Mouse (Mus musculus): ENCODE results near the gene Olfr640. TPM values are rescaled to one million over a fixed set of nuclear protein-coding genes. Genes with fewer than 3 reads are reported as not detected.

The Olfr640 gene
- total and polyA plus RNA-seq, 2 experiments from 2014 or later: not detected

DNA sequence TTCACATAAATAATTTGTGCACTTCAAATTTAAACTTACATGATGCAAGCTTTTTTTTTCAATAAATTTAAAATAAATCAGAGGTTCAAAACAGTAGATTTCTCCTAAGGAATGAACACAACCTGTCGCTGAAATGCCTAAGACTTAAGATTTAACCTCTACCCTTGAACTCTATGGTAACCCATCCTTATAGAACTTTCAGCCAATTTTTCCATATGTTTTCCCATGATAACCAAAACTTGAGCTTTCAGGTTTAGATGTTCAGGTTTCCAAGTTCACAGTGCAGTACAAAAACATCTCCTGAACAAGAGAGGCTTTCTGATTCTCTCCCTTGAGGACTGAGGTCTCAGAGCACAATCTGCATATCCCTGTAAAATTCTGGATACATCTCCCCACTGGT lies 54.5 kb downstream of the Olfr640 start, which contains the start of gene Olfr635:
TSS of gene Olfr635 (plus strand) at position 301 of the 400 bp plus-strand sequence.
- Histone ChIP-seq H3K36me3 (ENCODE audit: insufficient read depth, low read length) (no peaks in the 10 kb centered on the region), H3K27me3 (ENCODE audit: insufficient read depth, low read length) (no peaks in the 10 kb centered on the region), H3K27ac (no peak within 1 kb of the TSS), H3K4me2 (ENCODE audit: low read depth, low read length) (no peak within 1 kb of the TSS), H3K9me3 (ENCODE audit: low read length) (no peaks in the 10 kb centered on the region), H3K9ac (replicated peaks; ENCODE audit: low read length) (no peak within 1 kb of the TSS), H3K4me1 (ENCODE audit: insufficient read depth, low read length) (no peaks in the 10 kb centered on the region), H3K4me3 (ENCODE audit: low read length) (no peak within 1 kb of the TSS)
- no peak for TF ChIP-seq CTCF (IDR thresholded peaks at IDR 0.05; ENCODE audit: low read depth)
- DNase-seq (ENCODE audit: low spot score): no peak
- ATAC-seq: no peak
- WGBS: 76% methylated on average over 1 of the region's 1 CpGs

Other genes starting within 250 kb of the Olfr640 start
Only the 30 nearest of the 31 such genes appear.
- not detected in 2 replicates for gene Olfr67, start 233.8 kb downstream of the Olfr640 start, total RNA-seq (2014; rRNA removed)
- not detected in 2 replicates for gene Olfr67, start 233.8 kb downstream of the Olfr640 start, polyA plus RNA-seq (2015; fragmentation: Nextera tagmentation; extraction: Ambion mirVana)
- 146 and 311 TPM in 2 replicates for gene Hbb-bt, start 211.6 kb downstream of the Olfr640 start, total RNA-seq (2014; rRNA removed)
- gene Hbb-bt, start 211.6 kb downstream of the Olfr640 start, polyA plus RNA-seq (2015; fragmentation: Nextera tagmentation; extraction: Ambion mirVana): 213 and 218 TPM in 2 replicates
- 1,334 and 1,616 TPM in 2 replicates for gene Hbb-bs, start 197.5 kb downstream of the Olfr640 start, total RNA-seq (2014; rRNA removed)
- gene Hbb-bs, start 197.5 kb downstream of the Olfr640 start, polyA plus RNA-seq (2015; fragmentation: Nextera tagmentation; extraction: Ambion mirVana): 849 and 1,064 TPM in 2 replicates
- not detected in 2 replicates for gene Hbb-bh2, start 185.1 kb downstream of the Olfr640 start, total RNA-seq (2014; rRNA removed)
- not detected in 2 replicates for gene Hbb-bh2, start 185.1 kb downstream of the Olfr640 start, polyA plus RNA-seq (2015; fragmentation: Nextera tagmentation; extraction: Ambion mirVana)
- gene Hbb-bh1, start 182.4 kb downstream of the Olfr640 start, total RNA-seq (2014; rRNA removed): not detected in 2 replicates
- gene Hbb-bh1, start 182.4 kb downstream of the Olfr640 start, polyA plus RNA-seq (2015; fragmentation: Nextera tagmentation; extraction: Ambion mirVana): not detected in 2 replicates
- gene Hbb-y, start 172.4 kb downstream of the Olfr640 start, total RNA-seq (2014; rRNA removed): not detected in 2 replicates
- gene Hbb-y, start 172.4 kb downstream of the Olfr640 start, polyA plus RNA-seq (2015; fragmentation: Nextera tagmentation; extraction: Ambion mirVana): 0.30 and 1.1 TPM in 2 replicates
- gene Olfr66, start 139.3 kb downstream of the Olfr640 start, total RNA-seq (2014; rRNA removed): not detected in 2 replicates
- gene Olfr66, start 139.3 kb downstream of the Olfr640 start, polyA plus RNA-seq (2015; fragmentation: Nextera tagmentation; extraction: Ambion mirVana): not detected in 2 replicates
- not detected in 2 replicates for gene Olfr64, start 131.1 kb downstream of the Olfr640 start, total RNA-seq (2014; rRNA removed)
- not detected in 2 replicates for gene Olfr64, start 131.1 kb downstream of the Olfr640 start, polyA plus RNA-seq (2015; fragmentation: Nextera tagmentation; extraction: Ambion mirVana)
- not detected in 2 replicates for gene Olfr65, start 122.1 kb downstream of the Olfr640 start, total RNA-seq (2014; rRNA removed)
- not detected in 2 replicates for gene Olfr65, start 122.1 kb downstream of the Olfr640 start, polyA plus RNA-seq (2015; fragmentation: Nextera tagmentation; extraction: Ambion mirVana)
- gene Olfr631, start 96.7 kb downstream of the Olfr640 start, total RNA-seq (2014; rRNA removed): not detected in 2 replicates
- not detected in 2 replicates for gene Olfr631, start 96.7 kb downstream of the Olfr640 start, polyA plus RNA-seq (2015; fragmentation: Nextera tagmentation; extraction: Ambion mirVana)
- not detected in 2 replicates for gene Olfr632, start 91.2 kb downstream of the Olfr640 start, total RNA-seq (2014; rRNA removed)
- not detected in 2 replicates for gene Olfr632, start 91.2 kb downstream of the Olfr640 start, polyA plus RNA-seq (2015; fragmentation: Nextera tagmentation; extraction: Ambion mirVana)
- not detected in 2 replicates for gene Olfr633, start 81.1 kb downstream of the Olfr640 start, total RNA-seq (2014; rRNA removed)
- not detected in 2 replicates for gene Olfr633, start 81.1 kb downstream of the Olfr640 start, polyA plus RNA-seq (2015; fragmentation: Nextera tagmentation; extraction: Ambion mirVana)
- gene Olfr635, start 54.4 kb downstream of the Olfr640 start, total RNA-seq (2014; rRNA removed): not detected in 2 replicates
- not detected in 2 replicates for gene Olfr635, start 54.4 kb downstream of the Olfr640 start, polyA plus RNA-seq (2015; fragmentation: Nextera tagmentation; extraction: Ambion mirVana)
- gene Olfr638, start 26.8 kb downstream of the Olfr640 start, total RNA-seq (2014; rRNA removed): not detected in 2 replicates
- not detected in 2 replicates for gene Olfr638, start 26.8 kb downstream of the Olfr640 start, polyA plus RNA-seq (2015; fragmentation: Nextera tagmentation; extraction: Ambion mirVana)
- not detected in 2 replicates for gene Olfr639, start 8.3 kb downstream of the Olfr640 start, total RNA-seq (2014; rRNA removed)
- 0.03 TPM in 1 of 2 replicates, not detected in the other for gene Olfr639, start 8.3 kb downstream of the Olfr640 start, polyA plus RNA-seq (2015; fragmentation: Nextera tagmentation; extraction: Ambion mirVana)
- not detected in 2 replicates for gene Olfr641, start 9.9 kb upstream of the Olfr640 start, total RNA-seq (2014; rRNA removed)
- not detected in 2 replicates for gene Olfr641, start 9.9 kb upstream of the Olfr640 start, polyA plus RNA-seq (2015; fragmentation: Nextera tagmentation; extraction: Ambion mirVana)
- not detected in 2 replicates for gene Olfr642, start 27.1 kb upstream of the Olfr640 start, total RNA-seq (2014; rRNA removed)
- not detected in 2 replicates for gene Olfr642, start 27.1 kb upstream of the Olfr640 start, polyA plus RNA-seq (2015; fragmentation: Nextera tagmentation; extraction: Ambion mirVana)
- not detected in 2 replicates for gene 4930516K23Rik, start 35.9 kb upstream of the Olfr640 start, total RNA-seq (2014; rRNA removed)
- not detected in 2 replicates for gene 4930516K23Rik, start 35.9 kb upstream of the Olfr640 start, polyA plus RNA-seq (2015; fragmentation: Nextera tagmentation; extraction: Ambion mirVana)
- gene Olfr644, start 46.3 kb upstream of the Olfr640 start, total RNA-seq (2014; rRNA removed): not detected in 2 replicates
- not detected in 2 replicates for gene Olfr644, start 46.3 kb upstream of the Olfr640 start, polyA plus RNA-seq (2015; fragmentation: Nextera tagmentation; extraction: Ambion mirVana)
- not detected in 2 replicates for gene Olfr645, start 59.9 kb upstream of the Olfr640 start, total RNA-seq (2014; rRNA removed)
- not detected in 2 replicates for gene Olfr645, start 59.9 kb upstream of the Olfr640 start, polyA plus RNA-seq (2015; fragmentation: Nextera tagmentation; extraction: Ambion mirVana)
- gene Olfr646, start 79.3 kb upstream of the Olfr640 start, total RNA-seq (2014; rRNA removed): not detected in 2 replicates
- not detected in 2 replicates for gene Olfr646, start 79.3 kb upstream of the Olfr640 start, polyA plus RNA-seq (2015; fragmentation: Nextera tagmentation; extraction: Ambion mirVana)
- gene Ubqln5, start 104.3 kb upstream of the Olfr640 start, total RNA-seq (2014; rRNA removed): not detected in 2 replicates
- not detected in 2 replicates for gene Ubqln5, start 104.3 kb upstream of the Olfr640 start, polyA plus RNA-seq (2015; fragmentation: Nextera tagmentation; extraction: Ambion mirVana)
- gene Olfr643, start 111.8 kb upstream of the Olfr640 start, total RNA-seq (2014; rRNA removed): not detected in 2 replicates
- gene Olfr643, start 111.8 kb upstream of the Olfr640 start, polyA plus RNA-seq (2015; fragmentation: Nextera tagmentation; extraction: Ambion mirVana): not detected in 2 replicates
- not detected in 2 replicates for gene Ubqln3, start 117.7 kb upstream of the Olfr640 start, total RNA-seq (2014; rRNA removed)
- not detected in 2 replicates for gene Ubqln3, start 117.7 kb upstream of the Olfr640 start, polyA plus RNA-seq (2015; fragmentation: Nextera tagmentation; extraction: Ambion mirVana)
- gene Ubqlnl, start 125.0 kb upstream of the Olfr640 start, total RNA-seq (2014; rRNA removed): not detected in 2 replicates
- not detected in 2 replicates for gene Ubqlnl, start 125.0 kb upstream of the Olfr640 start, polyA plus RNA-seq (2015; fragmentation: Nextera tagmentation; extraction: Ambion mirVana)
- not detected in 2 replicates for gene Olfm5, start 139.3 kb upstream of the Olfr640 start, total RNA-seq (2014; rRNA removed)
- gene Olfm5, start 139.3 kb upstream of the Olfr640 start, polyA plus RNA-seq (2015; fragmentation: Nextera tagmentation; extraction: Ambion mirVana): not detected in 2 replicates
- not detected in 2 replicates for gene Olfr648, start 157.8 kb upstream of the Olfr640 start, total RNA-seq (2014; rRNA removed)
- gene Olfr648, start 157.8 kb upstream of the Olfr640 start, polyA plus RNA-seq (2015; fragmentation: Nextera tagmentation; extraction: Ambion mirVana): 0.37 and 0.40 TPM in 2 replicates
- gene Olfr649, start 170.4 kb upstream of the Olfr640 start, total RNA-seq (2014; rRNA removed): not detected in 2 replicates
- not detected in 2 replicates for gene Olfr649, start 170.4 kb upstream of the Olfr640 start, polyA plus RNA-seq (2015; fragmentation: Nextera tagmentation; extraction: Ambion mirVana)
- 0.29 and 0.37 TPM in 2 replicates for gene Trim6, start 193.2 kb upstream of the Olfr640 start, total RNA-seq (2014; rRNA removed)
- gene Trim6, start 193.2 kb upstream of the Olfr640 start, polyA plus RNA-seq (2015; fragmentation: Nextera tagmentation; extraction: Ambion mirVana): 0.68 and 0.91 TPM in 2 replicates
- 1.3 and 1.9 TPM in 2 replicates for gene Trim34a, start 218.9 kb upstream of the Olfr640 start, total RNA-seq (2014; rRNA removed)
- 1.1 and 1.6 TPM in 2 replicates for gene Trim34a, start 218.9 kb upstream of the Olfr640 start, polyA plus RNA-seq (2015; fragmentation: Nextera tagmentation; extraction: Ambion mirVana)